Mouse (Mus musculus) megakaryocyte, adult 5-6 weeks (primary cell): ENCODE results near the gene Cenpt. TPM values are rescaled to one million over a fixed set of nuclear protein-coding genes. Genes with fewer than 3 reads are reported as not detected.
A peak's percentile ranks its signal among the peaks of the same experiment; 100 is the strongest.

Source experiments
- ATAC-seq: 2 replicates; pipeline ENCODE4 v1.8.0; 2016; ENCODE audit warnings: mild to moderate bottlenecking, inconsistent platforms; ENCODE audit not compliant: poor library complexity, severe bottlenecking
- total RNA-seq, 2 experiments: library from RNA; stranded (forward) in 1 of 2; stranded (reverse) in 1 of 2; fragments of 153-499, 151-499 nt in 1 of 2; fragments of 221-1000, 200-1000 nt in 1 of 2; gene quantifications; 2 replicates each; pipeline versions ENCODE4 v1.2.3 to v1.2.4; 2015 to 2017

Cenpt gene
- total RNA-seq, 2 experiments from 2014 or later, result 12.4 to 16.7 TPM

- ATAC-seq, result 0 out of 2 replicates have a peak, but pooled peaks have one; percentile 27
Observed at GRCm38 (mm10) chr8:105808480-105808879, 44.6 kb downstream of the Cenpt start.

GRCm38 (mm10) chr8:105807766-105808165 lies 45.3 kb downstream of the Cenpt start:
- ATAC-seq, result no peak

- ATAC-seq, result no peak
Observed at GRCm38 (mm10) chr8:105805964-105806363, 47.1 kb downstream of the Cenpt start.

GRCm38 (mm10) chr8:105805346-105805745 lies 47.7 kb downstream of the Cenpt start:
- no peak for ATAC-seq

- no peak for ATAC-seq
Observed at GRCm38 (mm10) chr8:105804797-105805196, 48.3 kb downstream of the Cenpt start.

- ATAC-seq, result 0 out of 2 replicates have a peak, but pooled peaks have one; percentile 24
Observed at GRCm38 (mm10) chr8:105801153-105801904, 51.7 kb downstream of the Cenpt start.

GRCm38 (mm10) chr8:105799091-105799812 lies 53.8 kb downstream of the Cenpt start:
- peak; percentile 33; the same call in 1 of the 2 replicates for ATAC-seq

GRCm38 (mm10) chr8:105798408-105798807 lies 54.7 kb downstream of the Cenpt start:
- ATAC-seq, result no peak

- ATAC-seq, result no peak
Observed at GRCm38 (mm10) chr8:105795785-105796184, 57.3 kb downstream of the Cenpt start.

Other genes with a start within 250 kb of the Cenpt start
- 13.5 and 16.9 TPM in 2 replicates for gene Ripor1, start 248.0 kb downstream of the Cenpt start, total RNA-seq (2015)
- gene Ripor1, start 248.0 kb downstream of the Cenpt start, total RNA-seq (2017), result 1.6 and 2.6 TPM in 2 replicates
- gene Ctcf, start 216.7 kb downstream of the Cenpt start, total RNA-seq (2015), result 97.0 and 98.3 TPM in 2 replicates
- 101 and 124 TPM in 2 replicates for gene Ctcf, start 216.7 kb downstream of the Cenpt start, total RNA-seq (2017)
- not detected in 2 replicates for gene Agrp, start 215.9 kb downstream of the Cenpt start, total RNA-seq (2015)
- not detected in 2 replicates for gene Agrp, start 215.9 kb downstream of the Cenpt start, total RNA-seq (2017)
- gene Carmil2, start 167.0 kb downstream of the Cenpt start, total RNA-seq (2015), result 0.67 and 1.6 TPM in 2 replicates
- gene Carmil2, start 167.0 kb downstream of the Cenpt start, total RNA-seq (2017), result 0.70 and 1.3 TPM in 2 replicates
- 20.4 and 28.0 TPM in 2 replicates for gene Acd, start 152.2 kb downstream of the Cenpt start, total RNA-seq (2015)
- gene Acd, start 152.2 kb downstream of the Cenpt start, total RNA-seq (2017), result 10.6 and 12.3 TPM in 2 replicates
- 6.6 and 7.7 TPM in 2 replicates for gene Pard6a, start 152.1 kb downstream of the Cenpt start, total RNA-seq (2015)
- 9.1 and 22.2 TPM in 2 replicates for gene Pard6a, start 152.1 kb downstream of the Cenpt start, total RNA-seq (2017)
- gene 4933405L10Rik, start 145.6 kb downstream of the Cenpt start, total RNA-seq (2015), result not detected in 2 replicates
- not detected in 2 replicates for gene 4933405L10Rik, start 145.6 kb downstream of the Cenpt start, total RNA-seq (2017)
- gene Enkd1, start 145.1 kb downstream of the Cenpt start, total RNA-seq (2015), result 5.9 and 7.5 TPM in 2 replicates
- 5.3 and 5.6 TPM in 2 replicates for gene Enkd1, start 145.1 kb downstream of the Cenpt start, total RNA-seq (2017)
- 0.14 and 0.16 TPM in 2 replicates for gene Gfod2, start 94.6 kb downstream of the Cenpt start, total RNA-seq (2015)
- 0.08 TPM in 1 of 2 replicates, not detected in the other for gene Gfod2, start 94.6 kb downstream of the Cenpt start, total RNA-seq (2017)
- gene Ranbp10, start 25.9 kb downstream of the Cenpt start, total RNA-seq (2015), result 10.2 and 10.5 TPM in 2 replicates
- 6.4 and 7.0 TPM in 2 replicates for gene Ranbp10, start 25.9 kb downstream of the Cenpt start, total RNA-seq (2017)
- not detected in 2 replicates for gene Tsnaxip1, start 25.5 kb downstream of the Cenpt start, total RNA-seq (2015)
- gene Tsnaxip1, start 25.5 kb downstream of the Cenpt start, total RNA-seq (2017), result not detected in 2 replicates
- gene Thap11, start 1.9 kb upstream of the Cenpt start, total RNA-seq (2015), result 42.8 and 48.9 TPM in 2 replicates
- 38.5 and 42.6 TPM in 2 replicates for gene Thap11, start 1.9 kb upstream of the Cenpt start, total RNA-seq (2017)
- gene Nutf2, start 7.3 kb upstream of the Cenpt start, total RNA-seq (2015), result 103 and 117 TPM in 2 replicates
- gene Nutf2, start 7.3 kb upstream of the Cenpt start, total RNA-seq (2017), result 40.9 and 54.5 TPM in 2 replicates
- 12.0 and 12.2 TPM in 2 replicates for gene Edc4, start 27.6 kb upstream of the Cenpt start, total RNA-seq (2015)
- 23.8 and 27.5 TPM in 2 replicates for gene Edc4, start 27.6 kb upstream of the Cenpt start, total RNA-seq (2017)
- gene Nrn1l, start 40.3 kb upstream of the Cenpt start, total RNA-seq (2015), result 0.42 TPM in 1 of 2 replicates, not detected in the other
- gene Nrn1l, start 40.3 kb upstream of the Cenpt start, total RNA-seq (2017), result not detected in 2 replicates
- 8.6 and 9.7 TPM in 2 replicates for gene Pskh1, start 47.2 kb upstream of the Cenpt start, total RNA-seq (2015)
- 10.7 and 13.3 TPM in 2 replicates for gene Pskh1, start 47.2 kb upstream of the Cenpt start, total RNA-seq (2017)
- 1.3 and 2.0 TPM in 2 replicates for gene Ctrl, start 80.6 kb upstream of the Cenpt start, total RNA-seq (2015)
- 0.55 and 1.1 TPM in 2 replicates for gene Ctrl, start 80.6 kb upstream of the Cenpt start, total RNA-seq (2017)
- gene Psmb10, start 85.2 kb upstream of the Cenpt start, total RNA-seq (2015), result 164 and 185 TPM in 2 replicates
- gene Psmb10, start 85.2 kb upstream of the Cenpt start, total RNA-seq (2017), result 56.1 and 63.6 TPM in 2 replicates
- gene Lcat, start 90.1 kb upstream of the Cenpt start, total RNA-seq (2015), result 0.23 TPM in 1 of 2 replicates, not detected in the other
- 0.45 TPM in 1 of 2 replicates, not detected in the other for gene Lcat, start 90.1 kb upstream of the Cenpt start, total RNA-seq (2017)
- 2.9 and 5.9 TPM in 2 replicates for gene Slc12a4, start 112.8 kb upstream of the Cenpt start, total RNA-seq (2015)
- 2.1 and 9.4 TPM in 2 replicates for gene Slc12a4, start 112.8 kb upstream of the Cenpt start, total RNA-seq (2017)
- gene Dpep3, start 126.2 kb upstream of the Cenpt start, total RNA-seq (2015), result not detected in 2 replicates
- not detected in 2 replicates for gene Dpep3, start 126.2 kb upstream of the Cenpt start, total RNA-seq (2017)
- 3.8 and 4.3 TPM in 2 replicates for gene Dus2, start 138.1 kb upstream of the Cenpt start, total RNA-seq (2015)
- 6.0 and 6.9 TPM in 2 replicates for gene Dus2, start 138.1 kb upstream of the Cenpt start, total RNA-seq (2017)
- 0.20 TPM in 1 of 2 replicates, not detected in the other for gene Dpep2nb, start 152.7 kb upstream of the Cenpt start, total RNA-seq (2015)
- gene Dpep2nb, start 152.7 kb upstream of the Cenpt start, total RNA-seq (2017), result not detected in 2 replicates
- gene Ddx28, start 158.6 kb upstream of the Cenpt start, total RNA-seq (2015), result 8.8 and 9.6 TPM in 2 replicates
- gene Ddx28, start 158.6 kb upstream of the Cenpt start, total RNA-seq (2017), result 13.7 and 13.9 TPM in 2 replicates
- 104 and 108 TPM in 2 replicates for gene Nfatc3, start 205.6 kb upstream of the Cenpt start, total RNA-seq (2015)
- 26.5 and 38.4 TPM in 2 replicates for gene Nfatc3, start 205.6 kb upstream of the Cenpt start, total RNA-seq (2017)